Mouse (Mus musculus) embryonic fibroblast, embryonic 13.5 days (primary cell): Measurements from ENCODE around the gene Elane.

Experiments
- CTCF ChIP-seq: IDR thresholded peaks from 2 replicates; pipeline ENCODE4 v1.5.1; 2011; ENCODE audit warnings: mild to moderate bottlenecking, control low read depth, low read length, moderate library complexity, borderline replicate concordance; ENCODE audit not compliant: insufficient read depth
- POLR2A ChIP-seq: IDR thresholded peaks from 2 replicates; pipeline ENCODE4 v1.6.1; 2011; ENCODE audit warnings: low read depth, mild to moderate bottlenecking, control low read depth, low read length, moderate library complexity

GRCm38 (mm10) chr10:79933861-79934260, 47.8 kb downstream of the Elane start:
- TF ChIP-seq POLR2A (no peak), CTCF (no peak)
